Mouse (Mus musculus): ENCODE measurements at regions not wholly inside any gene's neighbourhood (a gene's known extent, or its start where the extent isn't known, plus 50 kb on each side); places are given as distances from the start of the nearest gene placed in this dataset.
A peak's percentile ranks its signal among the peaks of the same experiment; 100 is the strongest.

DNA sequence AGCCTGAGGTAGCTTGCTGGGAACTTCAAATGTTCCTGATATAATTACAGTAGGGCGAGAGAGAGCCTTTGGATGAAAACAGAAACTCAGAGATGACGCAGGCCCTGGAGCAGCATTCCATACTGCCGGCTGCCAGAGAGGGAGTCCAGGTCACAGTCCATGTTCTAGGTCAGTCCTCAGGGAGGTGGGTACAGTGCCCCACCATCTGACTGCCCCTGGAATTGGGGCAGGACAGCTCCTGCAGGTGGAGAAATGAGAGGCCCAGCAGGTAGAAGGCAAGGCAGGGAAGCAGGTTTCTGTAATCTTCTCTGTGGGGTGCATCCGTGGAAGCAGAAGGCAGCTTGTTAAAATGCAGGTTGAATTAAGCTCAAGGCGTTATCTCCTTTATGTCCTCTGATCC, 94.5 kb upstream of the 4930596D02Rik start:
- DNase-seq: peak; percentile 23 to 28

DNA sequence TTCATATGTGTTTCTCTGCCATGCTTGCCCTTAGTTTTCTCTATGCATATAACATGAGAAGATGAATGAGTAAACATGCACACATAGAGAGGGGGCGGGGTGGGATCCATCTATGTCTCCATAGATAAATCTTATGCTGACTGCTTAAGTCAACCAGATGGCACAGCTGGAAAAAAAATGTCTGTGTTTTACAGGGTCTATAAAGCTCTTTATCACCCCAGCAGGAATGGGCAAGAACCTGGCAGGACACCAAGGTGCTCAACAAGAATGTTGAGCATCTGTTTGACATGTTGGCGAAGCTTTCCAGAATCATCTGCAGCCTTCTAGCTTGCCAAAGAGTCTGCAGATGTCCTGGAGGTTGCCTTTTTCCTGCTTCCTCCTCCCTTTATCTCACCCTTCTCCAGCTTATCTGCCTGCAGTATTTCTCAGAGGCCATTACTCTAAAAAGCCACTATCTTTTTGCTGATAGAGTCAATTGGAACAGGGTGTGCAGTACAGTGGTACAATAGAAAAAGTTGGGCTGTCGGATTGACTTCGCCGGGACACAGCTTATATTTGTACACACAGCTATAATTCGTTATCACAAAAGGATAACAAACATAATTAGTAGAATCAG, 73.0 kb upstream of the 4930596D02Rik start:
- no peak for DNase-seq

- DNase-seq: no peak
Measured at GRCm38 (mm10) chr14:35874265-35874664, 62.5 kb upstream of the 4930596D02Rik start.

All from cerebellum, adult 18-20 months (tissue).